Mouse (Mus musculus): Measurements from ENCODE around the gene Lamb2. TPM values are rescaled to one million over a fixed set of nuclear protein-coding genes. Genes with fewer than 3 reads are reported as not detected.

Gene Lamb2
- polyA plus RNA-seq, 1 experiment from 2014 or later = 74.4 TPM

DNA sequence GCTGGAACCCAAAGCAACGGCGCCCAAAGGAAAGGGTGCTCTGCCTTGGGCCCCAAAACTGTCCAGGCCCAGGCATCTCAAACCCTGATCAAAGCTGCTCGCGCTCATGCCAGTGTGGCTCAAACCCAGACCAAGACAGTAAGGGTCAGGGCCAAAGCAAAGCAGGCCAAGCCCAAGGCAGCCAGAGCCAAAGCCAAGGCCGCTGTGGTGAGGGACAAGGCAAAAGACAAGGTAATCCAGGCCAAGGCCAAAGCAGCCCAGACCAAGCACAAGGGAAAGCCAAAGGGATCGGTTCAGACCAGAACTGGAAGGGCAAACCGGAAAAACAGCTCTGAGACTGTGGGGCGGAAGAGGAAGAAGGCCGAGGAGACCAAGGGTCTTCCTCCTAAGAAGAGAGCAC, 15.8 kb upstream of the Lamb2 start:
- Histone ChIP-seq H3K4me1 (peaks cover 21% of the 10 kb centered on the region), H3K9ac (no peak overlapping the region), H3K9me3 (no peaks in the 10 kb centered on the region), H3K36me3 (peaks cover 40% of the 10 kb centered on the region), H3K4me3 (no peak overlapping the region), H3K27ac (no peak overlapping the region), H3K4me2 (no peak overlapping the region), H3K27me3 (no peaks in the 10 kb centered on the region)
- 89% methylated on average over 9 of the region's 9 CpGs for WGBS
- no peak for ATAC-seq (ENCODE audit: borderline replicate concordance, extremely low read depth, low FRiP score, low TSS enrichment)

GRCm38 (mm10) chr9:108466219-108466618, 13.3 kb upstream of the Lamb2 start:
- 88% methylated on average over 2 of the region's 2 CpGs for WGBS
- ATAC-seq (ENCODE audit: borderline replicate concordance, extremely low read depth, low FRiP score, low TSS enrichment) = no peak
- H3K4me1 ChIP-seq = peaks cover 16% of the 10 kb centered on the region
- H3K9me3 ChIP-seq = no peaks in the 10 kb centered on the region
- no peaks in the 10 kb centered on the region for H3K27me3 ChIP-seq
- peaks cover 40% of the 10 kb centered on the region for H3K36me3 ChIP-seq
- H3K4me3 ChIP-seq = no peak overlapping the region
- H3K4me2 ChIP-seq = no peak overlapping the region
- no peak overlapping the region for H3K27ac ChIP-seq
- H3K9ac ChIP-seq = no peak overlapping the region

GRCm38 (mm10) chr9:108469430-108469829, 10.1 kb upstream of the Lamb2 start:
- Histone ChIP-seq H3K4me3 (no peak overlapping the region), H3K9ac (no peak overlapping the region), H3K4me2 (no peak overlapping the region), H3K9me3 (no peaks in the 10 kb centered on the region), H3K36me3 (peaks cover 23% of the 10 kb centered on the region), H3K27me3 (no peaks in the 10 kb centered on the region), H3K27ac (no peak overlapping the region), H3K4me1 (no peaks in the 10 kb centered on the region)
- no peak for ATAC-seq (ENCODE audit: borderline replicate concordance, extremely low read depth, low FRiP score, low TSS enrichment)
- WGBS = 40% methylated on average over 5 of the region's 5 CpGs

GRCm38 (mm10) chr9:108469845-108470244, 9.7 kb upstream of the Lamb2 start:
- no peak overlapping the region for H3K27ac ChIP-seq
- H3K4me2 ChIP-seq = no peak overlapping the region
- ATAC-seq (ENCODE audit: borderline replicate concordance, extremely low read depth, low FRiP score, low TSS enrichment) = peak; percentile 41; the same call in 1 of the 2 replicates
- H3K4me1 ChIP-seq = no peaks in the 10 kb centered on the region
- no peak overlapping the region for H3K4me3 ChIP-seq
- WGBS = 45% methylated on average over 4 of the region's 4 CpGs
- no peak overlapping the region for H3K9ac ChIP-seq
- no peaks in the 10 kb centered on the region for H3K27me3 ChIP-seq
- no peaks in the 10 kb centered on the region for H3K9me3 ChIP-seq
- peaks cover 21% of the 10 kb centered on the region for H3K36me3 ChIP-seq

DNA sequence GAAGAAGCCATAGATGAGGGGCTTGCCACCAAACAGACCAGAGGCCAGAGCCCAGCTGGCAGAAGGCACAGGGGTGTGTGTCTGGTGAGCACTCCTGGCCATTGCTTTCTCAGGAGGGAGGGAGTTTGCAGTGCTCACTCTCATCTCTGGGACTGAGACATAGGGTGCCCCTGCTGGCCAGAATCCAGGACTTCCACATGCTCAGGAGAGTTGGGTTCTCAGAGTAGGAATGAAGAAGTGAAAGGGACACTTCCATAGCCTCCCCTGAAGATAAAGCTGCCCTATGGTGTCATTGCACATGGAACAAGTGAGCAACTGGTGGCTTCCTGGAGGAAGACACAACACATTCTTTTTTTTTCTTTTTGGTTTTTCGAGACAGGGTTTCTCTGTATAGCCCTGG, 5.0 kb upstream of the Lamb2 start:
- ATAC-seq (ENCODE audit: borderline replicate concordance, extremely low read depth, low FRiP score, low TSS enrichment) = no peak
- no peak overlapping the region for H3K9ac ChIP-seq
- no peaks in the 10 kb centered on the region for H3K27me3 ChIP-seq
- WGBS = 69% methylated on average over 1 of the region's 1 CpGs
- H3K4me1 ChIP-seq = peaks cover 11% of the 10 kb centered on the region
- H3K27ac ChIP-seq = no peak overlapping the region
- H3K36me3 ChIP-seq = no peaks in the 10 kb centered on the region
- H3K9me3 ChIP-seq = no peaks in the 10 kb centered on the region
- no peak overlapping the region for H3K4me2 ChIP-seq
- H3K4me3 ChIP-seq = no peak overlapping the region

DNA sequence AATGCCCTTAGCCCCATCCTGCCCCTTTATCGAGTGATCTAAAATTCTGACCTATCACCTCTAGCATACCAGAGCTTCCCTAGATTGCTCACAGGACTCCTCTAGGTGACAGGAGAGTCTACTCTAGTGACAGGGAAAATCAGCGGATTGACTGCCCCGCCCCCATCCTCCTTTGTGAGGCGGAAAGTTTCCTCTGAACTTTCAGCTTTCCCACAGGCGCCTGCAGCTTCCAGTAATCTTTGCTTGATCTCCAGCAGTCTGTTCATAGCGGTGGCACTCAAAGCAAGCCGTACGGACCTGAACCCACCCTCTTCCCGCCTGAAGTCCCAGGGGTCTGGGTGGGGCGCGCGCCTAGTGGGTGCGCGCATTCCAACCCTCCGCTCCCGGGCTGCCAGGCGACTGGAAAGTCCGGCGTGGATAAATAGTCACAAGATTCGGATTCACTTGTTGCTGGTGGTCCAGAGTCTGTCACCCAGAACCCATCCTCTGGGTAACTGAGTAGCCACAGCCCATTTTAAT, 839 bp upstream of the Lamb2 start:
- Histone ChIP-seq H3K27me3 (no peaks in the 10 kb centered on the region), H3K4me2 (peak overlapping the region; percentile 86), H3K9me3 (no peaks in the 10 kb centered on the region), H3K4me3 (peak overlapping the region; percentile 43), H3K4me1 (peaks cover 22% of the 10 kb centered on the region), H3K36me3 (peaks cover 24% of the 10 kb centered on the region), H3K27ac (peak overlapping the region; percentile 95), H3K9ac (peak overlapping the region; percentile 39)
- peak; percentile 86 for ATAC-seq (ENCODE audit: borderline replicate concordance, extremely low read depth, low FRiP score, low TSS enrichment)
- under 1% methylated on average over 20 of the region's 20 CpGs for WGBS

DNA sequence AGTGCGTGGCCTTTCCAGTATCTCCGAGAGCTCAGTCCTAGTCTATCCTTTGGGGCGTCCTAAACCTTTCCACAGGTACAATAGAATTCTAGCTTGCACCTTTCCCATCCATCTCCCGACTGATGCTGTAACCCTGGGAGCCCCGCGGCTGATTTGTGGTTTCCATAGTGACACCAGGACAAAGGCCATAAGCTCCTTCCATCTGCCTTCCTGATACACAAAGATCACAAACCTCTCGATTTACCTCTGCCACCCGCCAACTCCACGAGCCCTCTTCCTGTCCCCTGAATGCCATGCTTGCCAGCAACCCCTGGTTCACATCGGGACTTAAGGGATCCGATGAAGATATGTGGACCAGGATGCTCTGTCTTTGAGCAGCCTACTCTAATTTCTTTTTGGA, 295 bp upstream of the Lamb2 start:
- WGBS = 32% methylated on average over 11 of the region's 11 CpGs
- no peaks in the 10 kb centered on the region for H3K27me3 ChIP-seq
- peak overlapping the region; percentile 86 for H3K4me2 ChIP-seq
- H3K9me3 ChIP-seq = no peaks in the 10 kb centered on the region
- ATAC-seq (ENCODE audit: borderline replicate concordance, extremely low read depth, low FRiP score, low TSS enrichment) = 0 out of 2 replicates have a peak, but pooled peaks have one; percentile 2
- peaks cover 30% of the 10 kb centered on the region for H3K36me3 ChIP-seq
- no peak overlapping the region for H3K9ac ChIP-seq
- peak overlapping the region; percentile 43 for H3K4me3 ChIP-seq
- peak overlapping the region; percentile 95 for H3K27ac ChIP-seq
- H3K4me1 ChIP-seq = peaks cover 22% of the 10 kb centered on the region

DNA sequence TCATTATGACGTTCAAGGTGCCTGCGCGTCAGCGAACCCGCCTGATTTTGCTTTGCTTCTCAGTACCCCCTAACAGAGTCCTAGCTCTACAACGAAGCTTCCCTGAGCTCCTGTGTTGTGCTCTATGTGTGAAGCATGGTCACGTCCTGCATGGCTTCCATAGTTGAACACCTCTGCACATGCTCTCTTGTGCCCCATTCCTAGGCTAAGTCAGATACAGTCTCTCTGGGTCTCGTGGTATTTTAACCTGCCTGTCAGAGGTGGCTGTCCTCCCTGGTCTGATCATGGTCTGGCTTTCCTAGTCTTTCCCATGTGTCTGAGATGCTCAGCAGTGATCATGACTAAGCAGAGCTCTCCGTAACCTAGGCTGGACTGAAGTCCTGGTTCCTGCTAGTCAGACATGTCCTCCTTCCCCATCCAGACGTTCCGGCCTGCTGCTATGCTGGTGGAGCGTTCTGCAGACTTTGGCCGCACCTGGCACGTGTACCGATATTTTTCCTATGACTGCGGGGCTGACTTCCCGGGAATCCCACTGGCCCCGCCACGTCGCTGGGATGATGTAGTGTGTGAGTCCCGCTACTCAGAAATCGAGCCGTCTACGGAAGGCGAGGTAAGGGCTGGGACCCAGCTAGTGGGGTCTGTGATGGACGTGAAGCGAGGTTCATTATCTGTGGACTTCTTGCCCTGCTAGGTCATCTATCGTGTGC, 1.4 kb downstream of the Lamb2 start:
- no peak for ATAC-seq (ENCODE audit: borderline replicate concordance, extremely low read depth, low FRiP score, low TSS enrichment)
- Histone ChIP-seq H3K27ac (no peak overlapping the region), H3K9ac (peak overlapping the region; percentile 65; the same call in 1 of the 2 replicates), H3K4me2 (peak overlapping the region; percentile 86), H3K4me3 (peak overlapping the region; percentile 59), H3K9me3 (no peaks in the 10 kb centered on the region), H3K27me3 (no peaks in the 10 kb centered on the region), H3K36me3 (peaks cover 46% of the 10 kb centered on the region), H3K4me1 (peaks cover 22% of the 10 kb centered on the region)
- WGBS = 88% methylated on average over 28 of the region's 28 CpGs

GRCm38 (mm10) chr9:108481520-108482210, 2.1 kb downstream of the Lamb2 start:
- 84% methylated on average over 19 of the region's 19 CpGs for WGBS
- H3K27ac ChIP-seq = no peak overlapping the region
- peaks cover 53% of the 10 kb centered on the region for H3K36me3 ChIP-seq
- no peak for ATAC-seq (ENCODE audit: borderline replicate concordance, extremely low read depth, low FRiP score, low TSS enrichment)
- H3K27me3 ChIP-seq = no peaks in the 10 kb centered on the region
- H3K4me1 ChIP-seq = peaks cover 22% of the 10 kb centered on the region
- no peak overlapping the region for H3K4me2 ChIP-seq
- H3K9me3 ChIP-seq = no peaks in the 10 kb centered on the region
- H3K4me3 ChIP-seq = no peak overlapping the region
- H3K9ac ChIP-seq = no peak overlapping the region

DNA sequence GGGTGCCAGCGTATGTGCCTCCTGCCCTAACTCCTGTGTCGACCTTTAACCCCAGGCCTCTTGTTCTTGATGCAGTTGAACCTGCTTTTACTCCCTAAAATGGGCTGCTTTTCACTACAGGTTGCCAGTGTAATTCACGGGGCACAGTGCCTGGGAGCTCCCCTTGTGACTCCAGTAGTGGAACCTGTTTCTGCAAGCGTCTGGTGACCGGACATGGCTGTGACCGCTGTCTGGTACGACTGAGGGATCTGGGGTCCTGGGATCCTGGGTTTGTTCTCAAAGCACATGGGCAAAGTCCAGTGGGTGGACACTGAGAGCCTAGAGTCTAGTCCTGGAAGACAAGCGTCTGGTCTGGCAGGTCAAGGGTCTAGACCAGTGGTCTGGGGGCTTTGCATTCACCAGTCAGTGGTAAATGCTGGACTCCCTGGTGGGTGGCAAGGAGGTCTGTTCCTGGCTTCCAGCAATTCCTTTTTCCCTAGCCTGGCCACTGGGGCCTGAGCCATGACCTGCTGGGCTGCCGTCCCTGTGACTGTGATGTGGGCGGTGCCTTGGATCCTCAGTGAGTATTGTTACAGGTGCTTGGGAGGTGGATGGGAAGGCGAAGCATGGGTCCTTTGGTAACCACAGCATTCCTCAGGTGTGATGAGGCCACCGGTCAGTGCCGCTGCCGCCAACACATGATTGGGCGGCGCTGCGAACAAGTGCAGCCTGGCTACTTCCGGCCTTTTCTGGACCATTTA, 3.7 kb downstream of the Lamb2 start:
- Histone ChIP-seq H3K4me2 (no peak overlapping the region), H3K4me3 (no peak overlapping the region), H3K27ac (no peak overlapping the region), H3K9me3 (no peaks in the 10 kb centered on the region), H3K27me3 (no peaks in the 10 kb centered on the region), H3K36me3 (peaks cover 69% of the 10 kb centered on the region), H3K9ac (no peak overlapping the region), H3K4me1 (peaks cover 18% of the 10 kb centered on the region)
- 93% methylated on average over 18 of the region's 18 CpGs for WGBS
- ATAC-seq (ENCODE audit: borderline replicate concordance, extremely low read depth, low FRiP score, low TSS enrichment) = no peak

- H3K27me3 ChIP-seq = no peaks in the 10 kb centered on the region
- H3K4me3 ChIP-seq = no peak overlapping the region
- ATAC-seq (ENCODE audit: borderline replicate concordance, extremely low read depth, low FRiP score, low TSS enrichment) = no peak
- no peak overlapping the region for H3K4me2 ChIP-seq
- peaks cover 16% of the 10 kb centered on the region for H3K4me1 ChIP-seq
- H3K36me3 ChIP-seq = peaks cover 77% of the 10 kb centered on the region
- H3K27ac ChIP-seq = no peak overlapping the region
- 90% methylated on average over 15 of the region's 15 CpGs for WGBS
- no peaks in the 10 kb centered on the region for H3K9me3 ChIP-seq
- no peak overlapping the region for H3K9ac ChIP-seq
These were observed 4.5 kb downstream of the Lamb2 start for GRCm38 (mm10) chr9:108484021-108484420.
